Mouse (Mus musculus) gastrocnemius, postnatal 14 days (tissue): ENCODE data around the gene Pdhb. TPM values are rescaled to one million over a fixed set of nuclear protein-coding genes. Genes with fewer than 3 reads are reported as not detected.
"Not testable (repeated sequence)": the region's sequence is repeated elsewhere in the genome, so short reads cannot be mapped to it uniquely, and the experiment has no call there.

Source experiments
- DNase-seq: peaks from one replicate; pipeline ENCODE4 v3.0.0; 2021; ENCODE audit warnings: mixed read lengths
- intact Hi-C: fragments of 180-260 bp; cut with DNase I; formaldehyde crosslinking; loops from one replicate; pipeline ENCODE4 v1.15.1; 2025; ENCODE audit warnings: low total_unique reads
- total RNA-seq, 2 experiments: library from RNA; stranded (reverse); gene quantifications; 2 replicates each; pipeline ENCODE4 v1.2.3; 2021

Pdhb gene
- total RNA-seq, 2 experiments from 2014 or later, result 335 to 409 TPM

GRCm38 (mm10) chr14:8145594-8146558 lies 26.9 kb downstream of the Pdhb start:
- intact Hi-C loops, result no loop called here
- no peak for DNase-seq

GRCm38 (mm10) chr14:8141131-8141530 lies 31.7 kb downstream of the Pdhb start:
- intact Hi-C loops, result no loop called here

GRCm38 (mm10) chr14:8139724-8140710 lies 32.8 kb downstream of the Pdhb start:
- intact Hi-C loops, result no loop called here
- no peak for DNase-seq

More at GRCm38 (mm10) chr14:8141131-8141530, 31.7 kb downstream of the Pdhb start:
- DNase-seq, result no peak

- intact Hi-C loops, result no loop called here
- DNase-seq, result no peak
Measured at GRCm38 (mm10) chr14:8135130-8135529, 37.7 kb downstream of the Pdhb start.

GRCm38 (mm10) chr14:8134234-8134633 lies 38.6 kb downstream of the Pdhb start:
- intact Hi-C loops, result no loop called here
- no peak for DNase-seq

- no peak for DNase-seq
- intact Hi-C loops, result no loop called here
Measured at GRCm38 (mm10) chr14:8132789-8133188, 40.0 kb downstream of the Pdhb start.

- DNase-seq, result no peak
- intact Hi-C loops, result no loop called here
Measured at GRCm38 (mm10) chr14:8127971-8128370, 44.9 kb downstream of the Pdhb start.

- DNase-seq, result no peak
- intact Hi-C loops, result no loop called here
Measured at GRCm38 (mm10) chr14:8124046-8124881, 48.6 kb downstream of the Pdhb start.

GRCm38 (mm10) chr14:8123611-8124010 lies 49.2 kb downstream of the Pdhb start:
- intact Hi-C loops, result not testable (repeated sequence)

GRCm38 (mm10) chr14:8123141-8123540 lies 49.7 kb downstream of the Pdhb start:
- DNase-seq, result no peak
- intact Hi-C loops, result no loop called here

More at GRCm38 (mm10) chr14:8123611-8124010, 49.2 kb downstream of the Pdhb start:
- DNase-seq, result not testable (repeated sequence)

GRCm38 (mm10) chr14:8119904-8120303 lies 52.9 kb downstream of the Pdhb start:
- intact Hi-C loops, result no loop called here

GRCm38 (mm10) chr14:8119454-8119853 lies 53.4 kb downstream of the Pdhb start:
- intact Hi-C loops, result no loop called here
- no peak for DNase-seq

More at GRCm38 (mm10) chr14:8119904-8120303, 52.9 kb downstream of the Pdhb start:
- DNase-seq, result no peak

- intact Hi-C loops, result no loop called here
- no peak for DNase-seq
Measured at GRCm38 (mm10) chr14:8117371-8117770, 55.5 kb downstream of the Pdhb start.

Other genes starting within 250 kb of the Pdhb start
- gene Gm45521, start 215.7 kb downstream of the Pdhb start, total RNA-seq, result not detected
- under 1 TPM in 1 of 2 experiments, not detected in 1; 0.10 TPM for gene Dnase1l3, start 178.5 kb downstream of the Pdhb start, total RNA-seq
- gene Abhd6, start 170.1 kb downstream of the Pdhb start, total RNA-seq, result 1 to 10 TPM; 2.9 to 3.1 TPM
- 10 to 100 TPM; 18.7 to 21.1 TPM for gene Rpp14, start 92.7 kb downstream of the Pdhb start, total RNA-seq
- gene Pxk, start 74.8 kb downstream of the Pdhb start, total RNA-seq, result 10 to 100 TPM; 11.4 to 11.6 TPM
- gene Kctd6, start 41.1 kb upstream of the Pdhb start, total RNA-seq, result 1 to 10 TPM; 6.6 to 7.4 TPM
- gene Acox2, start 86.3 kb upstream of the Pdhb start, total RNA-seq, result under 1 TPM in 1 of 2 experiments, not detected in 1; 0.08 TPM
- 1 to 10 TPM; 2.8 to 8.4 TPM for gene Fam107a, start 145.0 kb upstream of the Pdhb start, total RNA-seq
- gene Oit1, start 205.7 kb upstream of the Pdhb start, total RNA-seq, result not detected